Mouse (Mus musculus) liver, adult (tissue): ENCODE results near the gene Mybbp1a.

Source experiments
- GATA4 ChIP-seq: IDR thresholded peaks from 2 replicates; pipeline ENCODE4 v1.6.1; 2014; ENCODE audit warnings: mild to moderate bottlenecking, low read length; ENCODE audit not compliant: insufficient replicate concordance

Mybbp1a gene

DNA sequence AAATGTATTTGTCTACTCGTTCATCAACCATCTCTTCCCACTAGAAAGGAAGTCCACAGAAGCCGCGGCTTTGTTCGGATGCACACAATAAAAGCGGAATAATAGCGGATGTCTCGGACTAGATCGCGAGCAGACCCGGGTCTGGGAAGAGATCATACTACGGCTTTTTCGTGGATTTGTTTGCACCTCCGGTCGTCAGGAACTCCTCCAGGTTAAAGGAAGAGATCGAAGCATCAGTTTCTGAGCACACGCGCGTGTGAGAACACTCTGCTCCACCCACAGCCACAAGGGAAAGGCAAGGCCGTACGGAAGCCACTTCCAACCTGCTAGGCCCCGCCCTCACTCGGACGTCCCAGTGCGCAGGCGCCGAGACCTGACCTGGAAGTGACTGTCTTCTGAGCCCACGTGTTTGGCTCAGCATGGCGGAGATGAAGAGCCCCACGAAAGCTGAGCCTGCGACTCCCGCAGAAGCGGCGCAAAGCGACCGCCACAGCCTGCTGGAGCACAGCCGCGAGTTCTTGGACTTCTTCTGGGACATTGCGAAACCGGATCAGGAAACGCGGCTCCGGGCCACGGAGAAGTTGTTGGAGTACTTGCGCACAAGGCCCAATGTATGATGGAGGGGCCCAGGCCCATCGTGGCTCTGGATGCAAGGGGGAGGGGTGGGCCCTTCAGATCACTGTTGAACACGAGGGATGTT is at the start of gene Mybbp1a:
Gene Mybbp1a (plus strand): TSS at position 391 of the 700 bp plus-strand sequence.
- no peak for TF ChIP-seq GATA4

DNA sequence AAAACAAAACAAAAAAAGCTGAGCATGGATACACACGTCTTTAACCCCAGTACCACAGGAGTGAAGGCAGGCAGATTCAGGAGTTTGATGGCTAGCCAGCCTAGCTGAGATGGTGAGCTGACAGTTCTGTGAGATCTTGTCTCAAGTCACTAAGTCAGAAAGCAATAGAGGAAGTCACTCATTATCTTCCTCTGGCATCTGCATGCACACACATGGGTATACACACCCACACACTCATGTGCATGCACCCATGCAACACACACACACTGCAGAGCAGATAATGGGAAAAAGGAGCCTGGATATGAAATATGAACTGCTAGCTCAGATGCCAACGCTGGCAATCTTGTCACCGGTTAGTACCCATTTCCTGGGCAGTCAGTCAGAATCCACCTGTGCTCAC is 47.9 kb upstream of the Mybbp1a start:
- TF ChIP-seq GATA4: no peak

DNA sequence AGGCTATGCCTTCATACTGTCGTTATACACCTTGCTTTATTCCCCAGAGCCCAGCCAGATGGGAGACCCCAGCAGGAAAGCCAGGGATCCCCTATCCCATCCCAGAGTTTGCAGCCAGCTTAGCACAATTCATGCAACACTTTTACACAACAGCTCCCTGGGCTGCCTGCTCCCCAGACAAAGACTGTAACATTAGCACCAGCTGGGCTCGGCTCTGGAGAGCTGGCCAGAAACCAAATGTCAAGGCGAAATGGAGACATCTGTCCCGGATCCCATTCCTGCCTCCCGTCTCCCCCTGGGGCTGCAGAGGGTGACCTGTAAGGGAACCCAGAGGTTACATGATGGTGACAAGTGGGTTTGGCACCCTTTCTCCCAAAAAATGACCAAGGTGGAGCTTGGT is 47.5 kb upstream of the Mybbp1a start:
- no peak for TF ChIP-seq GATA4

DNA sequence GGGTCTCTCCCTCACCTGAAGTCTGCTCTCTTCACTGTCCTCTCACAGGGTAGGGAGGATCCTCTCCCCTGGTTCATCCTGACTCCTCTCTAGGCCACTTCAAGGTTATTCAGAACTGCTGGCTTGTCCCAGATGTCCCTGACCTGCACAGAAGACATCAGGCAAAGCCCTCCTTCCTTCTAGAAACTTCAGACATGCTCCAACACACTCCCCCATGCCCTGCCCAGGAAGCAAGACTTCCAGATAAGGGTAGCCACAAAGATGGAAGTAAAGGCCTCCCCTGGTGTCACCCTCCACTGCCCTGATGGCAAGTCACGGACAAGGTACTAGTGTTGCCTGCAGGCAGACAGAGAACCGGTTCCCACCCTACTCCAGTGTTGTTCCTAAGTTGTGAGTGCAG is 46.5 kb upstream of the Mybbp1a start:
- no peak for TF ChIP-seq GATA4

DNA sequence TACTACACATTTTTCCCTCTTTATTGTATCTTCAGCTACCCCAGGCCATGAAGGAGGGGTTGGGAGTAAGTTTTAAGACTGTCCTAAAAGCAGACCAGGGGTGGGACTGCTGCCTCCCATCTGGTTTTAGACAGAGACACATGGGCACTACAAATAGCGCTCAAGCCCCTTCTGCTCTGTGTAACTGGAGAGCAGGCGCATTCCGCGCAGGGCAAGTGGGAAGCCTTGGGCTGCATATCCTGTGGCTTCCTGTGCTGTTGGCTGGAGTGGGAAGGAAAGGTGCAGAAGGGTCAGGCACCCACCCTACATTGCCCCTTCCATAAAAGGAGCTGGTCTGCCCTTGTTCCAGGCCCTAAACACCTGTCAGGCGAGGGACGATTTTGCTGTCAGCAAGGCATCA is 45.5 kb upstream of the Mybbp1a start:
- no peak for TF ChIP-seq GATA4

DNA sequence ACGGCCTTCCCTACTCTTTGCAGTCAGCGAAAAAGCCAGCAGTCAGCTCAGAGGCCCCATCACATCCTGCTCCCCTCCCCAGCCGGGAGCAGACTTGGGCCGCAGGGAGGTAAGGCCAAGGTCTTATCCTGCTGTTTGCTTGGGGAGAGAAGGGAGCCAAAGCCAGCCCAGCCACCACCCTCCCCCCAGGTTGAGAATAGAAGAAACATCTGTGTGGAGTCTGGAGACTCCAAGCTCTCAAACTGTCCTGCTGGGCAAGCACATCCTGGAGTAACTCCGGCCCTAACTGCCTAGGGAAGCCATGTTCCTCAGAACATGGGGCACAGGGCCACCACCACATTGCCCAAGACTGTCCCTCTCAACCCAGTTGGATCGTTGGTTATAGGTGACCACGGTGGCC is 44.5 kb upstream of the Mybbp1a start:
- TF ChIP-seq GATA4: no peak

DNA sequence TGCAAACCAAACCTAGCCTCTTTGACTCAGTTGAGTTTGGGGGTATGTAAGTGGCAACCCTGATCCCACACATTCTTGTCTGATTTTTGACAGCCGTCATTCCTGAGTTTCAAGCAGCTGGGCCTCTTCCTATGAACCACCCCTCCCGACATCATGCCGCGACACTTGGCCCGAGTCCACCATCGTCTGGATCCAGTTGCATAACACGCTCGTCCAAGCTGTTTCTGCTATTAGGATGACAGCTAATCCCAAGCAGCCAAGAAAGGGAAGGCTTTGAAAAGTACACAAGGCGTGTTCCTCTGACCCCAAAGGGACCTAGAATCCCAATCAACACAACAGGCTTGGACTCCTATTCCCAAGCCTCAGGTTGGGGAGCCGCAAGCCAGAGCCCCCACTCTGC is 44.1 kb upstream of the Mybbp1a start:
- TF ChIP-seq GATA4: no peak

DNA sequence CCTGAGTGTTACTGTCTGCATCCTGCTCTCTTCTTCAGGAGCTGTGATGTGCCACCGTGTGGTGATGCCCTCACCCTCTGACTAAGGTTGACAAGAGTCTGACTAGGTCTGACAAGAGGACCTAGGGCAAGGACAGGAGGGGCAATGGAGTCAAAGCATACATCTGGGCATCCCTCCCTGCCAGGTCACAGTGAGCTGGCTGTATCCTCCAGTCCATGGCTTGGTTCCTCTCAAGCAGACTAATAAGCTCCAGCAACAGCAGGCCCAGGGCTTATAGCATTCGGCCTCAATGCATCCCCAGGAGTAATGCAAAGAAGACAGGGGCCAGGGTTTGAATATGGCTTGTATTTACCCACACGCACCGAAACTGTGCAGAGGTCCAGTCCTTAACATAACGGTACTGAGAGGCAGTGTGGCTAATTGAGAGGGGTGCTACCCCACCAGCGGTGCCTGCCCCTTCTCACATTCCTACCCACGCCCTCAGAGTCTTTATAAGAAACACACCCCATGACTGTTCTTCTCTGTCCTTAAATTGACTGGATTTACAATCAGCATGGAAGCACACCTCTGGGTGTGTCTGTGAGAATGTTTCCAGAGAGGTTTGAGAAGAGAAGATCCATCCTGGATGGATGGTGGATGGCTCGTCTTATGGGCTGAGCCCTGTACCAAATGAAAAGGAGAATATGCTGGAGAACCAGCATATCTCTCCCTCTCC is 43.2 kb upstream of the Mybbp1a start:
- no peak for TF ChIP-seq GATA4

DNA sequence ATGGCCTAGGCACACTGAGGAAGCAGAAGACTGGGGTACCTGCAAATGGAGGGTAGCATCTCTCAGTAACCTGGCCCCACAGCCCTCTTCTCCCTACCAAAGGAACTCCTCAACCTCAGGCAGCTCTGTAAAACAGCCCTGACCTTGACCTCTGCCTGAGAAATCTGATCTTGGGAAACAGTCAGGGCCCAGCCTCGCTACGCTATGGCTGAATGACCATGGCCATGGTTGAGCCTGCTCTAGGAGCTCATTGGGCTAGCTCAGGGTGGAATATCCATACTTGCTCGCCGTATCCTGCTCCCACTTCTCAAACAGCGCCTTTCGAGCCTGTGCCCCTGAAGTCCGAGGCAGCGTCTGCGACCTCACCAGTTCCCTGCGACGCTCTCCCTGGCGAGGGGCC is 40.1 kb upstream of the Mybbp1a start:
- no peak for TF ChIP-seq GATA4

DNA sequence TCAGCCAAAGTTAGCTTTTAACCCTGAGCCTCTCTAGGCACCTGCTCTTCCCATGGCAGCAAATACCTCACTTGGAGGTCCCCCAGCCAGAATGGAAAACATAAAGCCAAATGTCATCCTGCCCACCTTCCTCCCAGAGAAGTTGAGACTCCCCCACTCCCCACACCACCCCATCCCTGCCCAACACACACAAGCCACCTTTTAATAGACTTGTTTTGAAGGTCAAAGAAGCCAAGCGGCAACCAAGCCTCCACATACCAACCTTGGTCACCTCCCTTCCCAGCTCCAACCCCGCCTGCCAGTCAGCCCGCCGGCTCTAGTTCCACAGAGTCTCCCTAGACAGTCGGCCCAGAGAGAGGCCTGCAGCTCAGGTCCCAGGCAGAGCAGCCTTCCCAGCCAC is 39.1 kb upstream of the Mybbp1a start:
- TF ChIP-seq GATA4: no peak

DNA sequence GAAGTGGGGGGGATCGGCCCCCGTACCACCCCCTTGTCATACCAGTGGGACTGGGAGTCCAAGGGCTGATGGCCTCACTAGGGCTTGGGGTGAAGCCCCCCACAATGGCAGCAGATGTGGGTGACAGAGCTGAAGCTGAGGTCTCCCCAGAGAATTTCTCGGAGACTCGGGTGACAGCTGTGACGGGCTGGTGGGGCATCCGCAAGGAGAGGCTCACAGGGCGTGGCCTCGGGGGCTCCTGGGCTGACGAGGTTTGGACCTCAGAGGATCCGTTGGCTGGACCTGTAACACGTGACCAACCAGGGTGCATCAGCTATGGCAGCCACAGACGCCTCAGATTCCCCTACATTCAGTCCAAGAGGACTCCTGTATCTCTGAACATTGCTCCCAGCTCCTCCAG is 38.2 kb upstream of the Mybbp1a start:
- no peak for TF ChIP-seq GATA4

DNA sequence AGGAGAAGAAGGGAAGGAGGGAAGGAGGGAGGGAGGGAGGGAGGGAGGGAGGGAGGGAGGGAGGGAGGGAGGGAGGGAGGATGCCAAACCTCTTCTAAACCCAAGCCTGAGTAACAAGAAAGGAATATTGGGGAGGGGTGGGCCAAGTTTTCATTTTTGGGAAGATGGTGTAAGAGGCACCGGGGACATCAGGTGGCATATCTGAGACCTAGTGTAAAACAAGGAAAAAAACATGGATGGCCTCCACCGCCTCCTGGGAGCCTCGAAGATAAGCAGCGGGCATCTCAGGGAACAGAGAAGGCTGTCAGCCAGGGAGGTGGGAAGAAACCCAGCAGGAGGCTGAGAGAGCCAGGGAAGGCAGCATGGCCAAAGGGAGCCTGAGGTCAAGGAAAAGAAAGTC is 35.6 kb upstream of the Mybbp1a start:
- TF ChIP-seq GATA4: no peak

DNA sequence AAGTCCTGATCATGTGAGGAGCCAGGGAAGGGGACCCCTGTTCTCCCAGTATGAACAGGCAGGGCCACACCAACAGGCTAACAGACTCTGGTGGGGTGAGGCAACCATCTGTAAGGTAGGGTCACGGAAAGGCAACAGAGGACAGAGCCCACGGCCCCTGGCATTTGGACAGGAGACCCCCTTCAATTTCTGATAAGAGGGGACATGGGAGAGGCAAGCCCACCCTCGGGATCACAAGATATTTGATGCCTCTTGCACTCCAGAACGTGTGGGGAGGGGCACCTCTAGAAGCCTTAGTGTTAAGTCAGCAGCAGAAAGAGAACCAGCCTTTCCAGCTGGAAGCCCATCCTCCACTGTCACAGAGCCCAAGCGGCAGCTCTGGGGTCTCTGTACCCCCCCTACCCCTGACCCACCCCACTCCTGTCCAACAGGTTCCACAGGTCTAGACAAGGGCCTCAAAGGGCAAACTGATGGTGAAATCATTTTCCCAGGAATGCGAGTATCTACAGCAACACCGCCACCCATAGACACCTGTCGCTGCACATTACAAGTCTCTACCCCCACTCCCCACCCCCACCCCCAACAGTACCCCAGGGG is 35.0 kb upstream of the Mybbp1a start:
- TF ChIP-seq GATA4: no peak

DNA sequence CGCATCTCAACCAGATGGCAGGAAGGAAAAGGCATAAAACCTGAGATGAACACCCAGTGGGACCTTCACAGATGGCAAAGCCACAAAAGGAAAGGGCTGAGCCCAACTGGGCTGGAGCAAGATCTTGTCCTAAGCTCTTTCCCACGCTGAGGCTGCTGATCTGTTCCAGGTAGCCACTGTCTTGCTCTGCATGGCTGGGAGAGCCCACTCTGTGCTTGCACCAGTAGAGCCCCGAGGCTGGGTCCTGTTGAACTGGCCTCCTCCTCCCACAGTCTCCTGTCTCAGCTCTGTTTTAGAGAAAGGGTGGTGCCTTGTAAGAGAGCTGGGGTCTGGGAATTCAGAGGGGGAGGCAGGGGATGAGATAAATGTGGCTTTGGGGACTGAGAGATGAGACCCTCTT is 34.1 kb upstream of the Mybbp1a start:
- no peak for TF ChIP-seq GATA4

DNA sequence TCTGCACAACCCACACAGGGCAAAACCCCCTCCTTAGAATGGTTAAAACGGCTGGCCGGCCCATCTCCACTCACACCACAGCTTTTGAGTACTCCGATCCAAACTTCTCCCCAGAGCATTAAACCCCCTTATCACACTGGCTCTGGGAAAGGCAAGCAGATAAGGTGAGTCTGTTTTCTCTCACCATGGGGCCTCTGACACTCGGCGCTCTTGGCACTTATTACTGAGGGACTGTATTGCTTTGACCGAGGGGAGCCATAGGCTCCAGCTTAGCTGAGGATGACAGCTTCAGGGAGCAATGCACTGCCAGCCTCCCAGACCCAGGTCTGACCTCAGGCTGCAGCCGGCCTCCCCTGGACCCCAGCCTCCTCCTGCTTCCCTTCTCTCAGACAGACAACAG is 33.6 kb upstream of the Mybbp1a start:
- TF ChIP-seq GATA4: no peak

DNA sequence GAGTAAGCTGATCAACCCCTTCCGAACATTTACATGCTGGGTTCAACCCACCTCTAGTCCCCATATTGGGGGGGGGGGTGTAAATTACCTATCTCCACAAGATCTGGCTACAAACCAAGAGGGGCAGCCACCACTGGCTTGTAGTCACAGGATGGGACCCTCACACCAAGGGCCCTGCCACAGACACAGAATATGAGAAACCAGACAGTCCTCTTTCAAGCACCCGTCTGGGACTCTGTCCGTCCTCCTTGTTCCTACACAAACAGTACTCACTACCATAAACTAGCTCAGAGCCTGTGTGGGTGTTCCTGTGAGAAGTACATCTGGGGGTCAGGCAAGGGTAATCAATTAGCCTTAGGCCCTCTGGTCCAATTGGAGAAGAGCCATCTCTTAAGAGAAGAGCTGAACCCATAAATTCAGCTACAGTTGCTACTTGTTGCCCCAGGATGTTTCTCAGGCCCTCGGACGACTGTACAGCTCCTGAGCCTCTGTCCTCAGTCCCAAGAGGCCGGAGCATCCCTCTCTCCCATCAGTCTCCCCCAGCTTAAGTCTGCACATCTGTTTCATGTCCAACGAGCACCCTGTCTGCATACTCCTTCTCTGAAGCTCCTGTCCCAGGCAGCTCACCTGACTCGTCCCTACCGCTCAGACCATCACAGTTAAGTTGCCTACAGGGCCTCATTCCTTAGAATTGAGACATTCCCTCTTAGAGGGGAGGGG is 32.5 kb upstream of the Mybbp1a start:
- TF ChIP-seq GATA4: no peak
